Mouse (Mus musculus) cerebellum, postnatal 36 days (tissue): ENCODE data around the gene Pde10a.

Source experiments
- DNase-seq, 2 experiments: peaks; one replicate each; pipeline ENCODE4 v3.0.0; 2021 to 2022; ENCODE audit warnings: mixed read lengths in 2 of 2

Gene Pde10a

DNA sequence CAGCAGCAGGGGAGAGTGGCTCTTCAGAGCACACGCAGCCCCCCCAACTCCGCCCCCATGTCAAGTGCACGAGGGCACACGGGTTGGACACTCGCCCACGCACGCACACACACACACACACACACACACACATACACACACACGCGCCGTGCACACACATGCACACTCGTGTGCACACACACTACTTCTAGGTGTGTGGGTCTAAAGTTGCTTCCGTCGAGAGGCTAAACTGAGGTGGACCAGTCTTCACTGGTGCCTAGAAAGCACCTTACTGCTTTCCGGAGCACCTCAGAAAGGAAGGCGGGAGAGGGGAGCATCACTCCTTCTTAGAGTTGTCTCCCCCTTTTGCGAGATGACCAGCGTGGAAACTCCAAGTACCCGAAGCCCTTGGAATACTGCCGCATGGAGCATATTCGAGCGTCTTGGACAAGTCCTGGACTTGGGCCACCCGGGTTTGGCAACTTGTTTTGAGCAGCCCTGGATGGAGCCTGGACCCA lies at the start of gene Pde10a:
Gene Pde10a (plus strand): TSS at position 148 of the 497 bp plus-strand sequence.
- peak; percentile 64 to 75 for DNase-seq

GRCm38 (mm10) chr17:8478554-8478953 lies 46.6 kb upstream of the Pde10a start:
- no peak for DNase-seq

DNA sequence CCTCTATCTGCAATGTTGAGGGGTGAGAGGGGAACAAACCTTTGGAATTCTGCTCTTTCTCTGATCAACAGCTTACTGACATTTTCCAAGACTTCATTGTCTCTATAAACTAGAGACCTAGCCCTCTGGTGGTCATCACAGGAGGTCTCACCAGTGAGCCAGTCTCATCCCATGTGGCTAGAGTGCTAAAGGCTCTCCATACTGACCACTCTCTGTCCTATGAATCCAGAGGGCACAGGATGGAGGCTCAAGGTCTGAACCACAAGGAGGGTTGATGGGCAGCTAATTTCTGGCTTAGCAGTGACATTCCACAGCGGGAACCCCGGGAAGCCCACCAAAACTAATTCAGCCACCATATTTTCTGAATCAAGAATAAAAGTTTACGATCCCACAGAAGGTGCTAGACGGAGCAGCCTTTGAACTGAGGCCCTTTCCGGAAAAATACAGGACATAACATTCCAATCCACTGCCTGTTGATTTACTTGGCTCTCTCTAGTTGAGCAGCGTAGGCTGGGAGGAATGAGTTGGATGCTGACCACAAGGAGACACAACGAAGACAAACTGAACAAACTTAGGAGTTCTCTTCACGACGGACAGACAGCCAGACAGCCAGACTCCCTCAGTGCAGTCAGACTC lies 45.6 kb upstream of the Pde10a start:
- DNase-seq = no peak

DNA sequence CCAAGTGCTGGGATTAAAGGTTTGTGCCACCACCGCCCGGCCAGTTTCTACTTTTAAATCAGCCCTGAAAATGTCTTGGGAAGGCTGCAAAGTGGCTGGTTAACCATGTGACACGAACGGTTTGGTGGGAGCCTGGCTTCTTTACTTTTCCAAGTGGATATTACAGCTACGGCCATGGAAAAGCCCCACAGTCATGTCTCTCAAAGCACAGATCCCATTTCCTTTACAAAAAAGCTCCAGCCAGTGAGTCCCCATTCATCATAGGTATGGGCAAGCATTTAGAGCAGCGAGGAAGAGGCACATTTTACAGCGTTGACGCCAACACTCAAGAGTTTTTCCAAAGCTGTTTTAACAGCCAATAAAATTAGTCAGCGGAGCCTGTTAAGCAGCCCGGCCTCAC lies 43.4 kb upstream of the Pde10a start:
- no peak for DNase-seq

DNA sequence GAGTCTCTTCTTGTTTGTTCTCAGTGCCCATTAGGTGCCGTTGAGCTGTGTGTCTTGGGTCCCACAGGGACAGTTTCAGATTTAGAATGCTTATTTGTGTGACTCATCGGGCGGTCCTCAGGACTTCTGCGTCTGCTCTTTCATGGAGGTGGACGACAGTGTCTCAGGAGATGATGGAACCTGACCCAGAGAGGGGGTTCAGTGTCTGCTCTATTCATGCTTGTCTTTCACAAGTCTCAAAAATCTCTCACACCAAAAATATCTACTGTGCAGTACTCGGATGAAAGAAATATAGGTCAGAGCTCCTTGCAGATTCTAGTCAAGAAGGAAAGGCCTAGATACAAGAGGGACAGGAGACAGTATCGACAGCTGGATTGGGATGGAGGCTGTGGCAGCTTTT lies 42.3 kb upstream of the Pde10a start:
- no peak for DNase-seq

DNA sequence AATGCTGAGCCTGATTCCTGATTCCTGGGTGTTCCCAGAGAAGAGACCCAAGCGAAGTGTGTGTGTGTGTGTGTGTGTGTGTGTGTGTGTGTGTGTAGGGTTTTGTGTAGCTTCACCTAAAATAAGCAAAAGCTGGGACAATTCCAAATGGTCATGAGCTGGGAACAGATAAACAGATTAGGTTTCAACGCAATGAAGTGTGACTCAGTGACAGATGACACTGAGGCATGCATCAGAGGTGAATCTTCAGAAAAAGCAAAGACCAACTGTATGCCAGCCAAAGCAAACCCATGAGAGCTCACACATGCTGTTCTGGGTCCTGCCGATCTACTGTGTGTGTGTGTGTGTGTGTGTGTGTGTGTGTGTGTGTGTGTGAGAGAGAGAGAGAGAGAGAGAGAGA lies 40.9 kb upstream of the Pde10a start:
- DNase-seq = no peak

DNA sequence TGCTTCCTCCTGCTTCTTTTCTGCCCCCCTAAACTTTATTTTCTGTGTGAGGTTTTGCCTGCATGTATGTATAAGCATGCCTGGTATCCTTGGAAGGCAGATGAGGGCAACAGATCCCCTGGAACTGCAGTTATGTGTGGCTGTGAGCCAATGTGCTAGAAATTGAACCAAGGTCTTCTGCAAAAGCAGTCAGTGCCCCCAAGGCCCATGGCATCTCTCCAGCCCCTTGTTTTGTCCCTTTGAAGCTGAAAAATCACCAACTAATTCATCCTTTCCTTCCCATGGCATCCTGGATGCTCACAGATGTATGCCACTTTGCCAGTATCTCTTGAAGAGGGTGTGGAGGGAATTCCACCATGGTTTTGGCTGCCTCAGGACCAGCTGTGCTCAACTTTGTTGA lies 40.0 kb upstream of the Pde10a start:
- DNase-seq = no peak

DNA sequence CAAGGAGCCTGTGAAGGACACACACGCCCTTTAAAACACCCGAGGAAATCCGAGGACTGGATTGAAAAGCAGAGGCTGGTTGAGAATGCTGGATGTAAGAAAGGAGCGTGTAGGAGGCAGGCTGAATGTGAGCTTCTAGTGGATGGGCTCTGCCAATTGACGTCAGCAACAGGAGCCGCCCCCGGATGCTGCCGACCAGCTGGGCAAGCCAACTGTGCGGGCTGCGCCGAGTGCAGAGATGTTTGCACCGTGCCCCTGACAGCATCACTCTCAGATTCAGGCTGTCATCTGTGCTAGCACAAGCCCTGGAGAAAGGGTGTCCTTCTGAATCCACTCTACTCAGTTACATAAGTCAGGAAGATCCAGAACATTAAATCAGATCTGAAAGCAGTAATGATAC lies 37.3 kb upstream of the Pde10a start:
- peak; percentile 69 to 71 for DNase-seq

- no peak for DNase-seq
Measured at GRCm38 (mm10) chr17:8490971-8491370, 34.2 kb upstream of the Pde10a start.

DNA sequence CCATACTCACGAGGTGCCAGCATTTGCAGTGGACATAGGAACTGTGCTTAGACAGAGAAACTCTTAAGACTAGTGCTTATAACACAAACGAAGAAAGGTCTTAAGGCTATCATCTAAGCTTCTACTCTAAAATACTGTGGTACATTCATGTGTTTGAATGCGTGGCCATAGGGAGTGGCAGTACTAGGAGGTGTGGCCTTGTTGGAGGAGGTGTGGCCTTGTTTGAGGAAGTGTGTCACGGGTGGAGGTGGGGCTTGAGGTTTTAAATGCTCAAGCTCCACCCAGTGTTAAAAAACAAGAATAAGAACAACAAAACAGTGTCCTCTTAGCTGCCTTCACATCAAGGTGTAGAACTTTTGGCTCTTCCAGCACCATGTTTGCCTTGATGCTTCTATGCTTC lies 31.7 kb upstream of the Pde10a start:
- no peak for DNase-seq

GRCm38 (mm10) chr17:8498151-8498550 lies 27.0 kb upstream of the Pde10a start:
- DNase-seq = no peak

- DNase-seq = no peak
Measured at GRCm38 (mm10) chr17:8498655-8499054, 26.5 kb upstream of the Pde10a start.

GRCm38 (mm10) chr17:8499564-8500117 lies 25.5 kb upstream of the Pde10a start:
- no peak for DNase-seq

GRCm38 (mm10) chr17:8504381-8504780 lies 20.8 kb upstream of the Pde10a start:
- DNase-seq = no peak

GRCm38 (mm10) chr17:8505669-8506426 lies 19.3 kb upstream of the Pde10a start:
- peak; percentile 93 to 95 for DNase-seq

- peak in 1 of 2 experiments; percentile 21 for DNase-seq
Measured at GRCm38 (mm10) chr17:8506726-8507125, 18.4 kb upstream of the Pde10a start.

DNA sequence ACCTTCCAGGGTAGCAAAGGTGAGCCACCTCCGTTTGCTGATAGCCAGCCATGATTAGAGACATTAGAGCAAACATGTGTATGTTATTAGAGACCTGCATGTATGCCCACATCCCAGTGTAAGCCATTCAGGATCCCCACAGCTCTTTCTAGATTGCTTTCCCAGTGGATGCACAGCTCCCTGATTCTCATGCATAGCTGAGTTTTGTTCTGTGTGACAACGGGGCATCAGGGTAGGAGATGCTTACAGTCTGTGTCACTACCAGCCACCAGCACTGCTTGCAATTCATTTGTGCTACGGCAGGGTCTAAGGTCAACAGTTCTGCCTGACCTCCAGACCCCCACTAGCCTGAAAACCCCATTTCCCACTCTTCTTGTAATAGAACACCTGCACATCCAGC lies 17.5 kb upstream of the Pde10a start:
- peak in 1 of 2 experiments; percentile 41 for DNase-seq

DNA sequence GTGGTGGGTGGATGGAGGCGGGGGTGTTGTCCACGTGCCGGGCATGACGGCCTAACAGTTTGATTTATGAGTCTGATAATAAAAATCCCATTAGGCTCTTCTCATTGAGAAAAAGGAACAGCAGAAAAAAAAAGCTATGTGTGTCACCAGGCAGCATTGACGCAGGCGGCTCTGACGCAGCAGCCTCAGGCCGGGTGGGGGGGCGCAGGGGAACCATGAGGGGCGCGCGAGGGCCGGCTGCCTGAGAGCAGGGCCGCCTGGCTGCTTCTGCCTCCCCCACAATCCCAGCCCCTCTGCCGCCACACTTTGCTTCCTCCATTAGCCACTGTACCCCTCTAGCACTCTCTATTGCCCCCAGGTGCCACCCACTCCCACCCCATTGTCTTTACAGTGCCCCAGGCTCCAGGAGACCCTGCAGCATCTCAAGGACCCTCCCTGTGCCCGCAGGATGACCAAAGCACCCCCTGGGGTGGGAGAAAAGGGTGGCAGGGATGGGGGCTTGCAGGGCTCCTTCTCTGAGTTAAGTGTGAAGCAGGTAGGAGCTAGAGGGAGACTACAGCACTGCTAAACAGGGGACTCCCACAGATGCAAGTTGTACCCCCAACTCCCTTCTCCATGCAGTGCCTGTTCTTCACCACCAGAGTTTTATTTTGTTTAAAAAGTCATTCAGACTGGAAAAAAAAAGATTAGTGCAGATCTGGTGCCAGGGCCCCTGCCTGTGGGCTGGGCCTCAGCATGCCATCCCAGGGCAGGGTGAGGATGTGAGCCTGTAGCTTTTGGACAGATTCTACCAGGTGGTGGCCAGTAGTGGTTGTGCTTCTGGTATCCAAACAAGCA lies 16.6 kb upstream of the Pde10a start:
- DNase-seq = peak; percentile 61 to 73

- DNase-seq = no peak
Measured at GRCm38 (mm10) chr17:8516006-8516405, 9.2 kb upstream of the Pde10a start.

- DNase-seq = peak in 1 of 2 experiments; percentile 47
Measured at GRCm38 (mm10) chr17:8523986-8524385, 1.2 kb upstream of the Pde10a start.

DNA sequence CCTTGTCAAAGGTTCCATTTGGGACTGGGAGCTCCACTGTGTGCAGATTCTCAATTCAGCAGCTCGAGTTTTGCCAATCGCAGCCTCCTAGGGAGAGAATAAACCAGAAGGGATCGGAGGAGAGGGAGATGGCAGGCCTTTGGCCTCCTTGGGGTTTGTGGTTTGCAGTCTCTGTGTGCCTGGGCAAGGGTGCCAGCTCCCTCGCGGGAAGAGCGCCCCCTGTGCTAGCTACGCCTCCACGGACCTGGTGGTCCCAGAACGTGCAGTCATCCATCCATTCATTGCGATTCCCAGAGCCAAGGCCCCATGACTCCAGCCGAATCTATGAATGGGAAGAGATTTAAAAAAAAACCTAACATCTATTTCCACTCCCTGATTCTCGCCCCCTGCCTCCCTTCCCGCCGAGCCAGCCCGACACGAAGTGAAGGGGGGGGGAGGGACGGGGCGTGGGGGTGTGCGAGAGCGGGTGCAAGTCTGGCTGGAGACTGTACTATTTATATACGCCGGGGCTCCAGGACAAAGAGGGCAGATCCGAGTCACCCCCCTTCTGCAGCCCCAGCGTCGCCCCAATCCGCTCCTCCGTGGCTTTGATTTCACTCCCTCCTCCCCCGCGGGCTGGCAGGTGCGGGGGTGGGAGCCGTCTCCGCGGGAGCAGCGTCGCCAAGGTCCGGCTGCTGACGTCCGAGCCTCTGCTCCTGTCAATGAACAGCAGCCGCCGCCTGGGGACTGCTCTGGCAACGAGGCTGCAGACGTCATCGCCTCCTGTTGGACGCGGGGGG lies 596 bp upstream of the Pde10a start:
- peak; percentile 87 to 90 for DNase-seq
